Mouse (Mus musculus): ENCODE measurements around the gene Lmna. TPM values are rescaled to one million over a fixed set of nuclear protein-coding genes. Genes with fewer than 3 reads are reported as not detected.
A peak's percentile ranks its signal among the peaks of the same experiment; 100 is the strongest.

Lmna gene
- polyA plus RNA-seq, 1 experiment = 30.0 TPM

DNA sequence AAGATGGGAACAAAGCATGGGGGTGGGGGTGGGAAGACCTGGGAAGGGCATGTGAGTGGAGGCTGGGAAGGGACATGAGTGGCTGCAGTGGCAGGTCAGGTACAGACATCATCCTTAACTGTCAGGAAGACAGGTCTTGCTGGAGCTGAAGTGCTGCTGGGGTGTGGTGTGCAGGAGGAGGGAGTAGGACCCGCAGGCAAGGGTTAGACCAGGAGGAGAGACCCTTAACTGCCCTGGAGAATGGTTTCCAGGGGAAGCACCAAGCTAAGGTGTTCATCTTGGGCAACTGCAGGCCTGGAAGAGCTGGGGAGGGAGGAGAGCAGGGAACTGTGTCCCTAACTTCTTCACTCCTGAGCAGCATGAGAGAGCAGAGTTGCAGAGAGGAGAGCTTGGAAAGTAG lies 22.4 kb downstream of the Lmna start:
- TF ChIP-seq EP300 (IDR thresholded peaks at IDR 0.05; ENCODE audit: insufficient read depth, low read depth, low read length) = no peak
- TF ChIP-seq POLR2A (IDR thresholded peaks at IDR 0.05; ENCODE audit: insufficient read depth, low read length) = no peak
- no peak for TF ChIP-seq CTCF (IDR thresholded peaks at IDR 0.05; ENCODE audit: low read depth, low read length)
- no peaks in the 10 kb centered on the region for H3K27me3 ChIP-seq (ENCODE audit: control insufficient read depth, insufficient read depth, low read length, poor library complexity, severe bottlenecking)
- H3K27ac ChIP-seq (ENCODE audit: insufficient read depth, low read length) = no peak overlapping the region
- H3K9me3 ChIP-seq (replicated peaks; ENCODE audit: control insufficient read depth, insufficient read depth, low read length, poor library complexity, severe bottlenecking) = no peaks in the 10 kb centered on the region
- H3K36me3 ChIP-seq (ENCODE audit: control insufficient read depth, insufficient read depth, low read length, poor library complexity, severe bottlenecking) = no peaks in the 10 kb centered on the region; the same call in 1 of the 2 replicates
- H3K4me3 ChIP-seq (ENCODE audit: low read depth, low read length) = no peak overlapping the region
- H3K9ac ChIP-seq (ENCODE audit: low read depth, poor library complexity, severe bottlenecking) = no peak overlapping the region
- H3K4me1 ChIP-seq (ENCODE audit: control insufficient read depth, insufficient read depth, low read length) = peaks cover 8% of the 10 kb centered on the region

GRCm38 (mm10) chr3:88486887-88487286 lies 22.9 kb downstream of the Lmna start:
- no peak overlapping the region for H3K4me3 ChIP-seq (ENCODE audit: low read depth, low read length)
- no peaks in the 10 kb centered on the region for H3K9me3 ChIP-seq (replicated peaks; ENCODE audit: control insufficient read depth, insufficient read depth, low read length, poor library complexity, severe bottlenecking)
- H3K4me1 ChIP-seq (ENCODE audit: control insufficient read depth, insufficient read depth, low read length) = peaks cover 8% of the 10 kb centered on the region
- no peaks in the 10 kb centered on the region for H3K27me3 ChIP-seq (ENCODE audit: control insufficient read depth, insufficient read depth, low read length, poor library complexity, severe bottlenecking)
- H3K27ac ChIP-seq (ENCODE audit: insufficient read depth, low read length) = no peak overlapping the region
- TF ChIP-seq CTCF (IDR thresholded peaks at IDR 0.05; ENCODE audit: low read depth, low read length) (no peak), EP300 (IDR thresholded peaks at IDR 0.05; ENCODE audit: insufficient read depth, low read depth, low read length) (no peak), POLR2A (IDR thresholded peaks at IDR 0.05; ENCODE audit: insufficient read depth, low read length) (no peak)
- no peak overlapping the region for H3K9ac ChIP-seq (ENCODE audit: low read depth, poor library complexity, severe bottlenecking)
- no peaks in the 10 kb centered on the region; the same call in 1 of the 2 replicates for H3K36me3 ChIP-seq (ENCODE audit: control insufficient read depth, insufficient read depth, low read length, poor library complexity, severe bottlenecking)

GRCm38 (mm10) chr3:88486043-88486442 lies 23.7 kb downstream of the Lmna start:
- Histone ChIP-seq H3K9ac (ENCODE audit: low read depth, poor library complexity, severe bottlenecking) (no peak overlapping the region), H3K9me3 (replicated peaks; ENCODE audit: control insufficient read depth, insufficient read depth, low read length, poor library complexity, severe bottlenecking) (no peaks in the 10 kb centered on the region), H3K36me3 (ENCODE audit: control insufficient read depth, insufficient read depth, low read length, poor library complexity, severe bottlenecking) (no peaks in the 10 kb centered on the region; the same call in 1 of the 2 replicates), H3K27me3 (ENCODE audit: control insufficient read depth, insufficient read depth, low read length, poor library complexity, severe bottlenecking) (no peaks in the 10 kb centered on the region), H3K4me3 (ENCODE audit: low read depth, low read length) (no peak overlapping the region), H3K4me1 (ENCODE audit: control insufficient read depth, insufficient read depth, low read length) (peaks cover 8% of the 10 kb centered on the region), H3K27ac (ENCODE audit: insufficient read depth, low read length) (no peak overlapping the region)
- TF ChIP-seq EP300 (IDR thresholded peaks at IDR 0.05; ENCODE audit: insufficient read depth, low read depth, low read length) (no peak), CTCF (IDR thresholded peaks at IDR 0.05; ENCODE audit: low read depth, low read length) (no peak), POLR2A (IDR thresholded peaks at IDR 0.05; ENCODE audit: insufficient read depth, low read length) (no peak)

DNA sequence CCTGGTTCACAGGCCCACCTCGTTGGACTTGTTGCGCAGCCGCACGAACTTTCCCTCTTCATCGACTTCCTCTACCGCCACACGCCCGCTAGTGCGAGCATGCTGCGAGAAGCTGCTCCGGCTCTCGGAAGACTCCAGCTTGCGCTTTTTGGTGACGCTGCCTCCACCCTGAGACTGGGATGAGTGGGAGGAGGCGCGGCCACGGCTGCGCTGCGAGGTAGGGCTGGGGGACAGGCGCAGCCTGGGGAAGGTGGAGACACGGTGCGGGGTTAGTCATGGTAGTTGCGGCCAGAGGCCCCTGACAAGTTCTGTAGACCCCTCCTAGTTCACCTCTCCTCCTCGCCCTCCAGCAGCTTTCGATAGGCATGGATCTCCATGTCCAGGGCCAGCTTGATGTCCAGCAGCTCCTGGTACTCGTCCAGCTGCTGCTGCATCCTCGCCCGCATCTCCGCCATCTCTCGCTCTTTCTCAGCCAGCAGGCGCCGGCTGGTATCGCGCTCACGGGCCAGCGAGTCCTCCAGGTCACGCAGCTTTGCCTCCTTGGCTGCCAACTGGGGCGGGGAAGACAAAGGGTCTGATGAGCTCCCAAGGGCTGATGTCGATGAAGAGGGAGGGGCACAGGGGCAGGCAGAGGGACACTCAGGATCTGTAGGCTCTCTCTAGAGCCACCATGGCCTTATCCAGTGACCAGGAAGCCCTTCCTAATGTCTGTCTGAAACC lies 25.0 kb downstream of the Lmna start:
- peaks cover 6% of the 10 kb centered on the region for H3K4me1 ChIP-seq (ENCODE audit: control insufficient read depth, insufficient read depth, low read length)
- H3K4me3 ChIP-seq (ENCODE audit: low read depth, low read length) = peak overlapping the region; percentile 48
- TF ChIP-seq EP300 (IDR thresholded peaks at IDR 0.05; ENCODE audit: insufficient read depth, low read depth, low read length) (no peak), CTCF (IDR thresholded peaks at IDR 0.05; ENCODE audit: low read depth, low read length) (no peak), POLR2A (IDR thresholded peaks at IDR 0.05; ENCODE audit: insufficient read depth, low read length) (no peak)
- H3K27me3 ChIP-seq (ENCODE audit: control insufficient read depth, insufficient read depth, low read length, poor library complexity, severe bottlenecking) = no peaks in the 10 kb centered on the region
- H3K9ac ChIP-seq (ENCODE audit: low read depth, poor library complexity, severe bottlenecking) = peak overlapping the region; percentile 21
- H3K27ac ChIP-seq (ENCODE audit: insufficient read depth, low read length) = no peak overlapping the region
- H3K9me3 ChIP-seq (replicated peaks; ENCODE audit: control insufficient read depth, insufficient read depth, low read length, poor library complexity, severe bottlenecking) = no peaks in the 10 kb centered on the region
- H3K36me3 ChIP-seq (ENCODE audit: control insufficient read depth, insufficient read depth, low read length, poor library complexity, severe bottlenecking) = no peaks in the 10 kb centered on the region; the same call in 1 of the 2 replicates

DNA sequence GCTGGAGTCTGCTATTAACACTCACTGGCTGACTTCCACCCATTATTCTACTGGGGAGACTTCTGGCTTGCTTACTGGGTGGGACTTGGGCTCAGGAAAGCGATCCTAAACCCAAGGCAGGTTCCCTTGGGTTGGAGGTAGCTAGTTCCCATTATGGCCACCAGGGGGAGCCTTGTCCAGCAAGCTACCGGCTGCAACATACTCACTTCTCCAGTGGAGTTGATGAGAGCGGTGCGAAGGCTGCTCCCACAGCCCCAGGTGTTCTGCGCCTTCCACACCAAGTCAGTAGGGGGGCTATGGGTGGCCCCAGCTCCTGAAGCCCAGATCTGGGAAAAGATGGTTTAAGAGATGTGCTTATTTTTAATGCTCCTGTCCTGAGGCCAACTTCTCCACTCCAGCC lies 26.1 kb downstream of the Lmna start:
- Histone ChIP-seq H3K27me3 (ENCODE audit: control insufficient read depth, insufficient read depth, low read length, poor library complexity, severe bottlenecking) (no peaks in the 10 kb centered on the region), H3K4me1 (ENCODE audit: control insufficient read depth, insufficient read depth, low read length) (peaks cover 2% of the 10 kb centered on the region), H3K9me3 (replicated peaks; ENCODE audit: control insufficient read depth, insufficient read depth, low read length, poor library complexity, severe bottlenecking) (no peaks in the 10 kb centered on the region), H3K36me3 (ENCODE audit: control insufficient read depth, insufficient read depth, low read length, poor library complexity, severe bottlenecking) (no peaks in the 10 kb centered on the region; the same call in 1 of the 2 replicates), H3K27ac (ENCODE audit: insufficient read depth, low read length) (no peak overlapping the region), H3K9ac (ENCODE audit: low read depth, poor library complexity, severe bottlenecking) (no peak overlapping the region), H3K4me3 (ENCODE audit: low read depth, low read length) (no peak overlapping the region)
- TF ChIP-seq EP300 (IDR thresholded peaks at IDR 0.05; ENCODE audit: insufficient read depth, low read depth, low read length) (no peak), CTCF (IDR thresholded peaks at IDR 0.05; ENCODE audit: low read depth, low read length) (peak; percentile 90)

DNA sequence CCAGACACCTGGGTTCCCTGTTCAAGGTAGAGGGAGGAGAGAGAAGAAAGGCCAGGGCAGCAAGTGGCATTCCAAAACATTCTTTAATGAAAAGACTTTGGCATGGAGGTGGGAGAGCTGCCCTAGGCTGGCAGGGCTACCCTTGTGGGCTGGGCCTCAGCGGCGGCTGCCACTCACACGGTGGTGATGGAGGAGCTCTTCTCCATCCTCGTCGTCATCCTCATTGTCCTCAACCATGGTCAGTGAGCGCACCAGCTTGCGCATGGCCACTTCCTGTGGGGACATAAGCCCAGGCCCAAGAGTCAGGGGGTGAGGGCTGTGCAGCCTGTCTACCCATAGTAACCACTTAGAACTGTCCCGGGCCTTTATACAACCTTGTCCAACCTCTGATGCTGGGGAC lies 26.6 kb downstream of the Lmna start:
- Histone ChIP-seq H3K9me3 (replicated peaks; ENCODE audit: control insufficient read depth, insufficient read depth, low read length, poor library complexity, severe bottlenecking) (no peaks in the 10 kb centered on the region), H3K4me1 (ENCODE audit: control insufficient read depth, insufficient read depth, low read length) (no peaks in the 10 kb centered on the region), H3K9ac (ENCODE audit: low read depth, poor library complexity, severe bottlenecking) (no peak overlapping the region), H3K4me3 (ENCODE audit: low read depth, low read length) (no peak overlapping the region), H3K27me3 (ENCODE audit: control insufficient read depth, insufficient read depth, low read length, poor library complexity, severe bottlenecking) (no peaks in the 10 kb centered on the region), H3K36me3 (ENCODE audit: control insufficient read depth, insufficient read depth, low read length, poor library complexity, severe bottlenecking) (no peaks in the 10 kb centered on the region; the same call in 1 of the 2 replicates), H3K27ac (ENCODE audit: insufficient read depth, low read length) (no peak overlapping the region)
- TF ChIP-seq CTCF (IDR thresholded peaks at IDR 0.05; ENCODE audit: low read depth, low read length) (no peak), POLR2A (IDR thresholded peaks at IDR 0.05; ENCODE audit: insufficient read depth, low read length) (no peak), EP300 (IDR thresholded peaks at IDR 0.05; ENCODE audit: insufficient read depth, low read depth, low read length) (no peak)
